Mouse (Mus musculus): ENCODE data around the gene Elp4.

GRCm38 (mm10) chr2:105678306-105678705, 226.1 kb downstream of the Elp4 start:
- TF ChIP-seq CTCF (IDR thresholded peaks at IDR 0.05) (no peak), EP300 (IDR thresholded peaks at IDR 0.05) (no peak)
